Mouse (Mus musculus) megakaryocyte-erythroid progenitor cell, adult 5-6 weeks (primary cell): ENCODE data around the gene Fstl5. TPM values are rescaled to one million over a fixed set of nuclear protein-coding genes. Genes with fewer than 3 reads are reported as not detected.

Source experiments
- ATAC-seq: replicated peaks from 2 replicates; pipeline ENCODE4 v1.8.0; 2016; ENCODE audit warnings: mild to moderate bottlenecking, inconsistent platforms; ENCODE audit not compliant: severe bottlenecking, poor library complexity, low FRiP score, low TSS enrichment
- total RNA-seq, 2 experiments: library from RNA; stranded (forward) in 1 of 2; stranded (reverse) in 1 of 2; fragments of 200-1000, 215-1000 nt in 1 of 2; fragments of >200 nt in 1 of 2; fragmentation: Nextera tagmentation in 1 of 2; gene quantifications; 2 replicates each; pipeline ENCODE4 v1.2.3; 2014 to 2017

Fstl5 gene
- total RNA-seq (2014; fragmentation: Nextera tagmentation) = not detected in 2 replicates
- total RNA-seq (2017) = not detected in 2 replicates

DNA sequence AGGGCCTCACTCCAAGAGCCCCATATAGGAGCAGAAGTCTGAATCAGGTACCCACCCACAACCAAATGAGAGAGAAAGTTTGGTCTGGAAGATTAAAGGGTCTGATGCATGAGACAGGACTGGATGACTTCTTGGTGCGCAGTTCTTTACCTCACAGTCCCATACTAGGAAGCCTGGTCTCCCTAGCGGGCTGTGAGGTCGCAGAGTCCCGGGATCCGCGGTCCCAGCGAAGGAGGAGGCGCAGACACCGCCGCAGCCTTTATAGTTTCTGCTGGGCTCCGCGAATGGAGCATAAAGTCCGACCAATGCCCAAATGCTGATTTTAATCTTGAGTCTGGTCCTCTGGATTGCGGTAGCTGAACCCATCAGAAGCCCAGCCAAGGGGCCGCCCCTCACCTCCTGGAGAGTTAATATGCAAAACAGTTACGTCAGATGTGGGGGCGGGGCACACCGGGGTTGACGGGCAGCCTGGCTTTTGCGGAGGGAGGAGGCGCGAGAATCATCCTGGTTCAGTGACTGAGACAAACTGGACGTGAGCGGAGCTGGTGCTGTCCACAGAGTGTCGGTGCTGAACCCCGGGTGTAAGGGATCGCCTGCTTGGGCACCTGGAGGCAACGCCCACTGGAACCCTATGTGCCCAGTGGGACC, at the start of gene Fstl5:
Gene Fstl5, plus strand, starts transcription at position 211 of the 648 bp plus-strand sequence.
- peak; percentile 96 for ATAC-seq

DNA sequence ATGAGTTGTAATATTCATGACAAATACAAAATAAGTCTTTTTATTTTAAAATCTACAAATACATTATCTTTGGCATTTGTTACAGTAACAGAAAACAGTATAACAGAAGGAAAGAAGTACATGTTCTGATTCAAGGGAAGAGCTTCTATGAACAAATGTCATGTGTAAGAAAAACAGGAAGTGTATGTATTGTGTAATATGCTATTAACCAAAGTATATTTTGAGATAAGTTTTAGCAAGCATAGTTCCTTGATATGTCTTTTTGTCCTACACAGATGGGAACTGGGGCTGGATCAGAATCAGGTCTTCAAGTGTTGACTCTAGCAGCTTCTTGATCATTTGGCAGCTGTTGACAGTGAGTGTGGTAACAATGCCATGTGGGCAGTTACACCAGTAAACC, 48.5 kb upstream of the Fstl5 start:
- ATAC-seq = no peak

DNA sequence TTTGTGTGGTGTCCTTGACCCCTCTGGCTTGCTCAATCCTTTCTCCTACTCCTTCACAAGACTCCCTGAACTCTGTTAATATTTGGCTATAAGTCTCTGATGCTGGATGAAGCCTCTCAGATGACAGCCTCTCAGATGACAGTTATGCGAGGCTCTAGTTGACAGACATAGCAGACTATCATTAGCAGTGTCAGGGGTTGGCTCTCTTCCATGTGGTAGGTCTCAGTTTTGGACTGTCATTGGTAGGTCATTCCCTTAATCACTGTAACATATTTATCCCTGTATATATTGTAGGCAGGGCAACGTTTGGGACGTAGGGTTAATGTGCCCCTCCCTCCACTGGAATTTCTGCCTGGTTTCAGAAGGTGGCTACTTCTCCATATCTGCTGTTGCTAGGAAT, 22.9 kb upstream of the Fstl5 start:
- no peak for ATAC-seq

DNA sequence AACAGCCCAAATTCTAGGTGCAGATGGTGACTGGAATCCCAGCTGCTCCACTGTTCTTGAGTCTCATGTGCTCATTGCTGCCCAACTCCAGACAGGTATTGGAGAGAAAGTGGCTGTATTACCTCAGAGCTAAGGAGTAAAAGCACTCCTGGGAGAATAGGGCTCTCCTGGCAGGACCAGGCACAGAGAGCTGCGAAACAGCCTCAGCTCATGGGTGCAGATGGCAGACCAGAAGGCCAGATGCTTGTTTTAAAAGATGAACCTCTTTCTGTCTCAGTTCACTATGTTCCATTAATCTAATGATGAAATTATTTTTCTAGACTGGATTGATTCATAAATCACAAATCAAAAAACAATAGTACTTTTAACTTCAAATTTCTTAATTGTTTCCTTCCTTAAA, 12.1 kb upstream of the Fstl5 start:
- no peak for ATAC-seq

DNA sequence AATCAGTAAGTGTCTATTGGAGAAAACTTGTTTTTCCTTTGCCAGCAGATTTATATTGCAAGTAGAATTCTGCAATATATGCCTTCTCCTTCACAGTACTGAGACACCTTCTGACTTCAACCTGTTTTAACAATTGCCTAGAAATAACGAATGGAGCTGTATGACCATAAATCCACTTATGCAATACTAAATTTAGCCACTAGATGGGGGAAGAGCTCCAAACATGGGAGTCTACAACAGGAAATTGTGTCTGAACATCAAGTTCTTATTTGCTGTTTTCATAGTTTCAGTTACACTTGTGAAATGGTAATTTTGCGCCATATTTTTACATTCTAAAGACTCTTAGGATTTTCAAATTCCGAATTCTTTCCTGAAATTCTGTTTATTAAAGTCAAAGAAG, 6.2 kb upstream of the Fstl5 start:
- ATAC-seq = peak; percentile 63; the same call in 1 of the 2 replicates

DNA sequence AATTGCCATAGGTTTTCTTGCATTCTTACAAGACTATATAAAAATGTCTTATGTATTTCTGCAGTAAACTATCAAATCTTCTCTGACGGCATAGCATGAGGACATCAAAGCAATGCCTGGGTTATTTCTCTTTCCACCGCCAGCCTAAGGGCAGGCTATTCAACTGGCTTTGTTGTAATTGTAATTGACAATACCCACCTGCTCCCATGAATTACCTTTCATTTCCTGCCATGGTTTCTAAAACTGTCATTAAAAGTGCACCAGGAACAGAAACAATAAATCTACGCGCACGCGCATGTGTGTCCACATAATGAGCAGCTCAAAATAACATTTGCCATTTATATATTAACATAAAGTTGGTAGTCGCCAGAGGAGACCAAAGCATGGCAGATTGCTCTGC, 1.2 kb upstream of the Fstl5 start:
- ATAC-seq = no peak

DNA sequence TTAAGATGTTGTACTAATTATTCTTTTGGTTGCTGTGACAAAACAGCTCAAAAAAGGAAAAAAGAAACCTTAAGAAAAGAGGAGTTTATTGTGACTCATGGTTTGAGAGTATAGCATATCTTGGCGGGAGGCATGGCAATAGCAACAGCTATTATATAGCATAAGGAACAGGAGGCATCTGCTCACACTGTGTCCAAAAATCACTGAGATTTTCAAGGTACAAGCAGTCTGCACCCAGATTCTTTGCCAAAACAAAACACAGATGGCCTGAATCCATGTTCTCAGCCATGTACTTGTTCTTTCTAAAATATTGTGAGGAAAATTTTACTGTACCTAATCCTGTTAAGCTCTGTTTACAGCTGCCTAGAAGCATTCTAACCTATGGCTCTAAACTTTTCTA, 66.4 kb downstream of the Fstl5 start:
- ATAC-seq = no peak

DNA sequence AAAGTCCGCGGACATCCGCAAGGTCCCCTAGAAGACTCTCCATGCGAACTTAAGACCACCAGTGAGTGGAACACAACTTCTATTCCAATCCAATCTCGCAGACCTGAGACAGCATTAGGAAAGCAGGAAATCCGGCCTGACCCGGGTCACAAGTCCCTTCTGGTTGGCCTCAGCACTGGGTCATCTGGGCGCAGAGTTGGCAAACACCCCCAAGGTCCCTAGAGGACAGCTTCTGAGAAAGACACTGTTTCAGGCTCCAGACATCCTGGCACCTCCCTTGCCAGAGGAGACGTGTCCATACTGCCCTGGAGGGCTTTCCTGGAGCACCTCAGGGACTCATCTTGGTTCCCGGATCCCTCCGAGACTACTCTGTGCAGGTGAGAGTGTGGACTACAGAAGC, 73.8 kb downstream of the Fstl5 start:
- ATAC-seq = no peak

DNA sequence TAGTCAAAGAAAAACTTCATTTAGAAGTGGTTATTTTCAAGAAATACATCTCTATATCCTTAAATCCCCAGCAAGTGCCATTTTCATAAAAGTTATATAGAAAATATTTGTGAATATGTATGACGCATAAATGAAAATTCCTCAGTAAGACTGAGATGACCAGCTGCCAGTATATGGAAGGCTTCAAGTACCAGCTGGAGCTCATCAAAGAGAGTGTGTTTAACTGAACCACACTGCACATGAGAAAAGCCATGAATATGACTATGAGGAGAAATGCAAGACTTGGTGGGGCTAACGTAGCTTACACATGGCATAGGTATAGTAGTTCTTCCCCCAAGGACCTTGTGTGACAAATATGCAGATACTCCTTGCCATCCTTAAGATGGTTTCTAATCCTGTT, 164.8 kb downstream of the Fstl5 start:
- no peak for ATAC-seq

DNA sequence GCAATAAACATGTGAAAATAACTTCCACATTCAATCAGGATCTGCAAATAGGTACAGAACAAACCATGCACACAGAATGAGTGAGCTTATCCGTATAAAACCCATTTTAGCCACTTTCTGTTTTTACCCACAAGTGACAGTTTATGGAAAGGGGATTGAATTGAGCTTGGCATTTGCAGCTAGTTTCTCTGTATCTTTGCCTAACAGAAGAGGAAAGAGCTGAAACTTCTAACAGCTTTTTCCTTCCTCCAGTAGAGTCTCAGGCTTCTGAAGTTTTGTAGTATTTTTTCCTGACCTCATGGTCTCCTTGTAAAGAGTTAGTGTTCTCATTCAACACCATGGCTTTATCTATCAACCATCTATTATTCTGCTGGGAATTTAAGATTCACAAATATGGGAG, 177.3 kb downstream of the Fstl5 start:
- ATAC-seq = no peak

DNA sequence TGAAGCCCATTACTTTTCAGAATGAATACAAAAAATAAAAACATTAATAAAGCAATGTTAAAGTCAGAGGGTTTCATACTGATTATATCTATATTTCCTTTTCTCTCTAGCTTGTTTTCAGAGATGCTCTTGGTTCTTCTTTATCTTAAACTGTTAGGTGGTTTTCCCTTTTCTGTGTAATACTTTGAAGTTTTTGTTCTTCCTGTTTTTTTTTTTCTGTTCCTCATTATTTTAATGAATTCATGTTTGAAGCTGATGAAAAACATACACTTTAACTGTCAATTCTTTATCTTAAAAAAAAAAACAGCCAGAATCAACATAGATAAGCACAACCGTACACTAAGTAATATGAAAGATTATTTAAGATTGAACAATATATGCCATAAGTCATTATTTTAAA, 218.9 kb downstream of the Fstl5 start:
- no peak for ATAC-seq

DNA sequence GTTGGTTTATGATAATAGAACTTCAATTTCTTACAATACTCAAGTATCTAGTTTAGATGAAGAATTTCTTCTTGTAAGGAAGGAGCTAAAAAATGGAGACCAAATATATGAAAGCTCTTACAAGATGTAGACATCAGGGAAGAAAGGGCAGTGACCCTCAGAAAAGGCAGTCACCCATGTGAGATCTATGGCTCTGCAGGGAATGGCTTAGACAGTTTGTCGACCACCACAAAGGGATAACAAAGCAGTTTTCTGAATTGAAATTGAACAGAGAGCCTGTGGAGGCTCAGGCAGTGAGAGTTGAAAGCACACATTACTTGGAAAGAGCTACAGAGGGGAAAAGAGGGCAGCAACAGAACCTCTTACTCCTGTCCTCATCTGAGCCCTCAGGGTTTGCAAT, 220.3 kb downstream of the Fstl5 start:
- ATAC-seq = no peak

DNA sequence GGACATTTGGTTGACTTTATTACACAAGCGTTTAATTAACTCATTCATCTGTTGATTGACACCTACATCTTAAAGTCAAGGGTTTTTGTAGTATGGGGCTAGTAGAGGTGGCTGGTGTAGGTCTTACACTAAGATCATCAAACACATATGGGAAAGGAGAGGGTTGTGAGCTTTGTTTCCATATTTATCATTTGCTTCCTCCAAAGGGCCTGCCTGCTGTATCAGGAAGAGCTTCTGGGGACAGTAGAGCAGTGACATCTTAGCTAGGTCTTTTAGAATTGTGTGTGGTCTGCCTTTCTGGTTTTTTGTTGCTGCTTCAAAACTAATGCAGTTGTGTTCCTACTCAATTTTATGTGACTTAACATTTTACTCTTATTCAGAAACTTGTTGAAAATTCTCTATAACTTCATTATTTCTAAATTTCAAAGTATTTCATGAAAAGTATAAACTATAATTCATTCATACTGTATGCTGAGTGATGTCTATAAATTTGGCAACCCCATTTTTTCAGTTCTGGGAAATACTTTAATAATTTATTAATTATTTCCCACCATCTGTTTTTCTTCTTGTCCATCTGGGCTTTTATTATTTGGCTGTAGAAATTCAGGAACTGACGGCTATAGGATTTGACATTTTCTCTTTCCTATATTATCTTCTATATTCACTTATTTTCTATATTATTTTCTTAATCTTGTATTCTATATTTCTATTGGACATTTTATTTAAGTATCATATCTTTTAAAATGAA, 227.1 kb downstream of the Fstl5 start:
- no peak for ATAC-seq

DNA sequence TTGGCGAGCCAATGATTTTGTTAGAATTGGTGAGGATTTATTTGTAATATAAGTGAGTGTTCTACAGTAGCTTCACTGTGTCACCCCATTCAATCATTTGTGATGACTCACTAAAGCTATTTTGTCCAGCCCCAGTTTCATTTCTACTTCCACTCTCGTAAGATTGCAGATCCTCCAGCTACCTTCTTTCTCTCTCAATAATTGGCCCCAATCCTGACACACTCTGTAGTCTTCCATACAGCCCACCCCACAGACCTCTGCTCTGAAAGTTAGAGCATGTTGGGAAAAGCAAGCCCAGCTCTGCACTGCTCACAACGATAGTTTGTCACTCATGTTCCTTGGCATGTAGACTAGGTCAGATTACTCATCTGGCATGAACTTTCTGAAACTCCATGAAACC, 242.9 kb downstream of the Fstl5 start:
- no peak for ATAC-seq

DNA sequence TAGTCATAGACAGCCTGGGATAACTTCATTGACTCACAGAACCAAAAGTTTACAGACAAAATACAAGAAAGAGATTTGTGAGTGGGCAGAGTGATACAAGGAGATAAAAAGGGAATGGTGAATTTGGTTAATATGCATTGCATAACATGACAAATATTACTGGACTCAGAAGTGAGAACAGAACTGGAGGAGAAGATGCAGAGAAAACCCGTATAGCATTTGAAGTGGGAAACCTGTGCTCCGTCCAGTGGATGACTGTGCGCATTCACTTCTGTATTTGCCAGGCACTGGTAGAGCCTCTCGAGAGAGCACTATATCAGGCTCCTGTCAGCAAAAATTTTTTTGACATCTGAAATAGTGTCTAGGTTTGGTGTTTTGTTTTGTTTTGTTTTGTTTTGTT, 245.5 kb downstream of the Fstl5 start:
- ATAC-seq = no peak

DNA sequence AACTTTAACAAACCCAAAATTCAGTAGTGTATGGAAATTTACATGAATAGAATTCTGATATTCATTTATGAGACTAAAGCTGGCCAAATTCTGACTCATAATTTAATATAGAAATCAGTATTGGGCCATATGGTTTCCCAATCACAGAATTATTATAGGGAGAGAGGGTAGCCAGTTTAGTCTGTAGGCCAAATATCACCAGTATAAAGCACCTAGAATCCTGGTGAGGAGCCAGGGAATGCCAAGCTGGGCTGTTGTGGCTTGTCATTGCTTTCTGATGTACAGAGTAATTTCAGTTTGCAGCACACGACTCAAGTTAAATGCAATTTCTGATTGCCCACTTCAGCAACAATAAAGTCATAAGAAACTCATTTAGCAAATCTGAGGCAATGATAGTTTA, 248.4 kb downstream of the Fstl5 start:
- no peak for ATAC-seq

DNA sequence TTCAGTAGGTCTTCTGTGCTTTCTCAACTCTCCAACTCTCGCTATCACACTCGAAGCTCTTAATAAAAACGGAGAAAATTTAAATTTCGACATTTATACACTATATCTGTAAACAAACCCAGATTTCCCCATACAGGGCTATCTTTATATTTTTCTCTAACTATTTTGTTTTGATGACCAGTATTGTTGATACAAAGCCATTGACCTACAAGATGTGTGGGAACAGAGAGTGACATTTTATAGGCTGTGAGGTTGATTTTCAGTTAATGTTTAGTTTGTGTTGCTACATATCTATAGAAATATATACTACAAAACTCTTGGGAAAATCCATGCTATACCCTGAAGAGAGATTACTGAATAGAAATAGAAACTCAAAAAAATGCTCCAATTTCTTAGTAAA, 262.9 kb downstream of the Fstl5 start:
- no peak for ATAC-seq

DNA sequence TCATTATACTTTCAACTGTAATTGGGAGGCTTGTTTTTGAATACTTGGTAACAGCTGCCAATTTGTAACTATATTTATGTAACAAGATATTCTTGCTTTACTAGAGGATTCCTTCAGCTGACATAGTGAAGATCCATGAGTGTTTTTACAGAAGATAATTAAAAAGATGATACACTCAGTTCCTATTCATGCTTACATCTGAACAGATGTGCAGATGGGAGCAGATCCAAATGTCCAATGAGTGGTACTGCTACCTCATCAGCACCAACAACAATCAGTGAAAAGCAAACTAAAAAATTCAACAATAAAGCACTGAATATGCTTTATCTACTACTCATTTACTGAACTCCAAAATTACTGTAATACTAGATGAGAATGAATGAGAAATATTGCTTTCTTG, 292.9 kb downstream of the Fstl5 start:
- ATAC-seq = no peak

DNA sequence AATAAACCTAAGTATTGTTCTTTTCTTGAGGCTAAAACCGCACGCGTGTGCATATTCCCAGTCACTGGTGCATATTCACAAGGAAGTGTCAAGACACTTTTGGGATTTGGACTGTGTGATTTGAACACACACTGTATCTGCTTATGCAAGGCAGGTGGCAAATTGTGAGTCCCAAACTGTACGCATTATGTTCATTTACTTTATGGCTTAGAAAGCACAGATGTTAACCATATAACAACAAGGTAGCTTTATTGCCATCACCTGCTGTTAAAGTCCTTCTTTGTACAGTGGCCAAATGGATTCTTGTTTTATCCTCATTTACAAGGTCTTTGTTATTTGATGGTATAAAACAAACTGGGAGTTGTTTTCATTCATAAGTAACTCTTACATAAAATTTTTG, 295.8 kb downstream of the Fstl5 start:
- no peak for ATAC-seq

DNA sequence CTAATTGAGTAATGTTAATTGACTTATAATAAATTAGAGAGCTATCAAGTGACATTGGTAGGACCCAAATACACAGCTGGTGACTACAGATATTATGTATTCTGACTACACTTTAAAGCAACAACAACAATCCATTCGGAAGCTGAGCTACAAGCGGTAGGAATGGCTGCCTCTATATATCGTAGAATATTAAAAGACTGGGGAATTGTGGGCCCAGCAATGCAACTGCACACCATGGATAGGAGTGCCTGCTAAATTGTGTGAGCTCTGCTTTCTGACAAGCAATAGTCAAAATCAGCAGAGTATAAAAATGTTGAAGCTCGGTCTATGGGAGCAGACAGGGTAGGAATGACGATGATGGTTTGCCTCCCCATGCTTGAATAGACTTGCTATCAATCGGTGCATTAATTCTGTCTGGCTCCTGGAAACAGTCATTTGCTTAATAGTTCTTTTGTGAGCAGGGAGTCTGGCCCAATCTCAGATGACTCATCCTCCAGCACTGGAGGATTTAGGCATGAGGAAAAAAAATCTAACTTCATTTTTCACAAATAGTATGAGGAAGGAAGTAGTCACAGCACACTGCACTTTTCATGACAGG, 354.8 kb downstream of the Fstl5 start:
- ATAC-seq = no peak
